Mouse (Mus musculus) left cerebral cortex, postnatal 25 days (tissue): ENCODE results near the gene Gpx2. TPM values are rescaled to one million over a fixed set of nuclear protein-coding genes. Genes with fewer than 3 reads are reported as not detected.
"Not testable (repeated sequence)": the region's sequence is repeated elsewhere in the genome, so short reads cannot be mapped to it uniquely, and the experiment has no call there.

Source experiments
- DNase-seq, 2 experiments: peaks; one replicate each; pipeline ENCODE4 v3.0.0; 2022; ENCODE audit warnings: low spot score in 2 of 2, mixed read lengths in 1 of 2
- intact Hi-C: fragments of 180-260 bp; cut with DNase I; formaldehyde crosslinking; loops from one replicate; pipeline ENCODE4 v1.15.1; 2025
- total RNA-seq, 2 experiments: library from RNA; stranded (reverse); gene quantifications; 2 replicates each; pipeline ENCODE4 v1.2.3; 2021

Gpx2 gene
- total RNA-seq, 2 experiments from 2014 or later: 0.14 TPM

DNA sequence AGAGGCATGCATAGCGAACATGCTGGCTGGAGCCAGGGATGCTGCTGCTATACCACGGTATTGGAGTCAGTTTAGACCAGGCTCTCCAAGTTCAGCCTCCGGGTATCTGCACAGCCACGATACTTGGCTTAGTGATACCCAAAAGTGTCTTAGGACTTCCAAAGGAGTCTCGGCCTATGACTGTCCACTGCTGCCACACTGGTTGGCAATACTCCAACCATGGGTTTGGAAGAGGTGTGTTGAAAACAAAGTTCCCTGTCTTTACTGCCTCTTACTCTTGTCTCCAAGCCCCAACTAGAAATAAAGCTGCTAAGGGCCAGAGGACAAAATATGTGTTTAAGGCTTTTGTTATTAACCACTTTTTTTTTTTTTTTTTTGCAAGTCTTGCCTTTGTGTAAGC is 15.1 kb upstream of the Gpx2 start:
- intact Hi-C loops: no loop called here
- no peak for DNase-seq

DNA sequence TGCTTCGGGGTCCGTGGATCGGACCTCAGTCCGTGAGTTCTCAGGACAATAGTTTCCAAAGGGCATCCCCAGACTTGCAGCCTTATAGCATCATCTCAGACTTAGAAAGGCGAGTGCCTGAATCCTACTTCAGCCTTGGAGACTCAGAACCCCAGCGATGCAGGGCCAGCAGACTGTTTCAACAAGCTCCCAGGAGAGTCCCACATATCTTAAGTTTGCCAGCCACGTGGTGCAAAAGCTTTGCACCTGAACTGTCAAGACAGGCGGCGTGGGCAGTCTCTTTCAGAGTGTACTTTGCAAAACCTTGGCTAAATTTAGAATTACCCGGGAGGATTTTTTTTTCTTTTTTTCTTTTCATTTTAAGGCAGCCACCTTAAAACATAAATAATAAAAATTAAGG is 12.4 kb upstream of the Gpx2 start:
- intact Hi-C loops: no loop called here

DNA sequence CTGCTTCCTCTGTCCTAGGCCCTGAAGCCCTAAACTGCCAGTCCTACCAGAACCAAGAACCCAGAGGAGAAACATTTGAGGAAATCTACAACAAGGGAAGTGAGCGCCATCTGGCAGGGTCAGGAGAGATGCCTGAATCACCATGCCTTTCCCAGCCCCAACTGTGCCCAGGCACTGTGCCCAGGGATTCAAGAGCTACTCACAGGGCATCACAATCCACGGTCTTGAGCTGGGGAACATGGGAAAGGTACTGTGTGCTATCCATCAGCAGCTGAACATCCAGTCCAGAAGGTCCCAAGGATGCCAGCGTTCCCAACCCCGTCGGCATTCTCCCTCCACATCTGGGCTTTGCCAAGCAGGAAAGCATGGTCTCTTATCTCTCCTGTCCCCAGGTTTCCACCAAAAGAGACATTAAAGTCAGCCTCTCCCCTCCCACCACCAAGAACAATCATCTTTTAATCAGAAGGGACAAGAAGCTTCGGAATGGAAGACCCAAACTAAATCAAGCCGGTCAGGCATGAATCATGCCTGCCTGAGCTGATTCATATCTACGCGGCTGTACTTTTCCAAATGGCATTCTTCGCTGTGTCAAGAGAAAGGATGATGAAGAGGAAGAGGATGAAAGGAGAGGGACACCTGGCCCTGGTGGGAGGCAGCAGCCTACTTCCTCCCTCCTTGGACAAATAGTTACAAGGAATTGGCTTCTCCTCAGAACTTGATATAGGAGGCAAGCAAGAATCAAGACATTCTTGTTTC is 9.9 kb upstream of the Gpx2 start:
- peak in 1 of 2 experiments; percentile 69 for DNase-seq
- intact Hi-C loops: no loop called here

More for the DNA sequence above, 12.4 kb upstream of the Gpx2 start:
- DNase-seq: peak; percentile 58 to 83

DNA sequence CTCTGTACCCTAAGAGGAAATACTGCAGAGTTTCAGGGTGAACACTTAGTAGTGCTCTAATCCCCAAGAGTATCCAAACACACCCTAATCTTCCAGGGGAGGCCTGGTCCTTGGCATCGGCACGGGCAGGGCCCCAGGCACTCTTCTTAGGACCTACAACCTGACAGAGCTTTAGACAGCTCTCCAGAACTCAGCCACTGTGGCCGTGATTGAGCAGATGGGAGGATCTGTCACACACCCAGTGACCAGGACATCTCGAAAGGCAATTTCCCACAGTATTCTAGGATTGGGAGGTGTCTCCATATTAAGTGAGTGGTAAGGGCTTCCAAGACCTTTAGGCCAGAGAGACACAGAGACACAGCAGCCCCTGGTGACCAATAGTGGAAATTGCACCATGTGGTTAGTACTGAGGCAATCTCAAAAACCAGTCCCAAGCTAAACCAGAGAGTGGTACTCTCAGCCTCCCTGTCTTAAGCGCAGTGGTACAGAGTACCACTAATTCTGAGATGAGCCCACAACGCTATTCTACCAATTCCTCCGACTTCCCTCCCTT is 8.4 kb upstream of the Gpx2 start:
- intact Hi-C loops: loop anchor here (2.0 kb wide), 1 partner anchor 17 kb away; no protein-coding TSS in a partner anchor
- DNase-seq: peak; percentile 50 to 68

DNA sequence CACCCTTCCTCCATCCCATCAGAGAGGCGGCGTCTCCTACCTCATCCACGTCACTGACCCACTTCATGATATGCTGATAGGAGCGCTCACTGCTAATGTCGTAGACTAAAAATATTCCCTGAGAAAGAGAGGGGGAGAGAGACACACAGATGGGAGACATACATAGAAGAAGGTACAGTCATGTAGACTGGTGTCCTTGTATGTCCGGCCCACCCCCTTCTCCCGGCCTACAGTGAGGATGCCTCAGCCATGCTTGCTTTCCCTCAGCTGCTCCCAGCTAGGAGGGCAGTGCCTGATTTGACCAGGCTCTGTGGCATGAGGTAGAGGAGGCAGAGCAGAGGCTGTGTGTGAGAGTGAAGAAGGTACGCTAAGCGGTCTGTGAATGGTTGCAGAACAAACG is 7.7 kb upstream of the Gpx2 start:
- intact Hi-C loops: loop anchor here (2.0 kb wide), 1 partner anchor 18 kb away; no protein-coding TSS in a partner anchor
- DNase-seq: peak in 1 of 2 experiments; percentile 90

DNA sequence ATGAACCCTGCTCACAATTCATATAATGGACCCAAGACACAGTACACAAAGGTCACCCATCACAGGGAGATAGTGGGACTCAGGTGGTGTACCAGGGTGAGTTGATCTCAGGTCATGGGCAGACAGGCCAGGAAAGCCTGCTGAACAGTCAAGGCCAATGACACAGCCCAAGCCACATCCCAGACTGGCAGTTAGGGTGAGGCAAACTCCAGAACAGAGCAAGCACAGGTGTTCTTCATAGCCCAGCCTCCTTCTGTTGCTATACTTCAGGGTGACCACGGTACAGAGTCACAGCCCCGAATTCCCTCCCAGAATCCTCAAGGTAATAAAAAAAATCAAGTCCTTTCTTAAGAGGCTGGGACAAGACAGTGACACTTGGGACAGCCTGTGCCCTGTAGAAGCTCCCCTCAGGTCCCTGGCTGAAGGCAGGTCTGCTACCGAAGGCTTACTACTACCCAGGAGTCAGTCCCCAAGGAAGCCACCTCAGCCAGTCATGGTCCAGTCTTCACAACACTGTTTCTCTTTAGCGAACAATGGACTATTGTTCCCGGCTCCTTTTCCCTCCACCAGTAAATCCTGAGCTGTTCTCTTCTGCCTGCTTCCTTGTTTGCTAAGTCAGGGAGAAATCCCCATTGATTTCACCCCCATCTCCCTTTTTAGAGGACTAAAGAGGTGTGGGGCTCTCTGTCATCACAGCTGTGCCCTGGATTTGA is 2.8 kb upstream of the Gpx2 start:
- intact Hi-C loops: no loop called here
- DNase-seq: no peak

DNA sequence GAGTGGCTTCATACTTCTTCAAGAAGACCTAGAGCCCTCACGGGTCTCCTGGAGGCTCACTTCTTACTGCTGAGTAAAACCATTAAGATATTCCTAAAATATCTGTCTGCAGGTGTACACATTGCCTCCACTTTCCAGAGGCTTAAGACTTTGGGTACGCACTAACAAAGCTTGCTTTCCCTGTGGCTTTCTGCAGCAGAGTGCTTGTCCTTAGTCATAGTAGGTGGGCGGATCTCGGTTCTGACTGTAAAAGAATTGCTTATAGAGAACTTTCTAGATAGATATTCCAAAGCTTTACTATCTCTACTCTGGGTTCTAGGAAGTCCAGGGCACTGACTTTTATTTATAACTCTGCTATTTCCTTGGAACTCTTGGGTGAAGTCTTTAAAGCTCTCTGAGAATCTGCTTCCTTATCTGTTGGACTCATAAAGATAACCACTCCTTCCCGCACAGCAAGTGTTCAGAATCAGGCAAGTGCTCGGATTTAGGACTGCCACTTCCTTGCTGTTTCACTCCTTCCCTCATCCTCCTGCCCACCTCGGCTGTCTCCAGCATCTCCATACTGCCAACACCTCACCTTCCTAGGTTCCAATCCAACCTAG is 1.7 kb upstream of the Gpx2 start:
- DNase-seq: peak in 1 of 2 experiments; percentile 75
- intact Hi-C loops: no loop called here

DNA sequence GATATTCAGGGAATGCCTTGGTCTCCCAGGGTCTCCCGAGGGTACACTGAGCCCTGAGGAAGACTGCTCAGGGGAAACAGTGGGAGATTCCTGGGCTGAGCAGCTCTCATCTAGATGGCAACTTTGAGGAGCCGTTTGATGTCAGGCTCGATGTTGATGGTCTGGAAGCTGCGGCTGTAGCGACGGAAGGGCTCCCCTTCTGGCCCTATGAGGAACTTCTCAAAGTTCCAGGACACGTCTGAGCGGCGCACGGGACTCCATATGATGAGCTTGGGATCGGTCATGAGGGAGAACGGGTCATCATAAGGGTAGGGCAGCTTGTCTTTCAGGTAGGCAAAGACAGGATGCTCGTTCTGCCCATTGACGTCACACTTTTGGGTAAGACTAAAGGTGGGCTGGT is 2.8 kb downstream of the Gpx2 start:
- DNase-seq, intact Hi-C loops: not testable (repeated sequence)

DNA sequence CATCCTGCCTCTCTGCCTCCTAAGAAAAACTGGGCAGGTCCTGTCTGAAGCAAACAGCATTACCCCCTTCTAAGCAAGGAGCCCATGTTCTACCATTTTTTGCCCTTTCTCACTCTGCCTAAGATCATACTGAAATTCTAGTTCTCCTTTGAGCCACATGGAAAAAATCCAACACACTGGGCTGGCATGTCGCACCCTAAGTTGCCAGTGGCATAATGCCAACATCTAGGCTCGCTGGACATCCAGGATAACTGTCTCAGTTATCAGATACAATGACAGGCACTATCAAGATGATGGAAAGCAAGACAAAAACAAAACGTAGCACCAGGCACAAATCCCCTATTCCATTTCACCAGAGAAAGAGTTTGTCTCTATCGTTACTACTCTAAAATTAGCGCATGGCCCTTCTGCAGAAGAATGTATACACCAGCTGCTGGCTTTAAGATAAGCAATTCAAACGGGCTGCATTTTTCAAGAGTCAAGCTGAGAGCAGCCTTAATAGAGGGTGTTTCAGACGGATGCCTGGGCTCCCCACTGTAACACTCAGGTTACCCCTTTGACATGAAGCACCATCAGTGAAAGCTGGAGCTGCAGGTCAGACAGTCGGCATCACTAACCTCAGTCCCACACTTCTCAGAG is 4.8 kb downstream of the Gpx2 start:
- intact Hi-C loops: no loop called here
- peak in 1 of 2 experiments; percentile 51 for DNase-seq

DNA sequence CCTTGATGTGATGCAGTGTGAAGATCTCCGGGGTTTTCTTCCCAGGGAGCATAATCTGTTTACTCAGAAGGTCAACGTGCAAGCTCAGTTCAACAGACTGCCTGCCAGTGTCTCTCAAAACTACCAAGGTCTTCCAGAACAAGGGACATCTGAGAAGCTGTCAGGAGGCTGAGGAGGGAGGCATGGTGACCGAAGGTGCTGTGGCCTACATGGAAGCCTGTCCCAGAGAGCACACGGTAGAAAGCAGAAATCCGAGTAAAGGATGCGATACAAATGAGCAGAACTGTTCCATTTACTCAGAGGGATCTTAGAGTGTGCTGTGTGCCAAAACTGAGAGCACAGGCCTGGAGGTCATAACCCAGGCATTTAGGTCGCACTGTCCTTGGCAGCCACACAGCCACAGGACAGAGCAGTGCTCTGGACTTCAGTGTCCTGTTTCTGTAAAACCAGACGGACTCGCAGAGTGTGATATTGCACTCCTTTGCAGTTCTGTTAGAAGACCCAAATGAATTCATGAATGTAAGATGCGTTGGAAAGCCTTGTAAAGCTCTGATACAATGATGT is 11.2 kb downstream of the Gpx2 start:
- no peak for DNase-seq
- intact Hi-C loops: no loop called here

DNA sequence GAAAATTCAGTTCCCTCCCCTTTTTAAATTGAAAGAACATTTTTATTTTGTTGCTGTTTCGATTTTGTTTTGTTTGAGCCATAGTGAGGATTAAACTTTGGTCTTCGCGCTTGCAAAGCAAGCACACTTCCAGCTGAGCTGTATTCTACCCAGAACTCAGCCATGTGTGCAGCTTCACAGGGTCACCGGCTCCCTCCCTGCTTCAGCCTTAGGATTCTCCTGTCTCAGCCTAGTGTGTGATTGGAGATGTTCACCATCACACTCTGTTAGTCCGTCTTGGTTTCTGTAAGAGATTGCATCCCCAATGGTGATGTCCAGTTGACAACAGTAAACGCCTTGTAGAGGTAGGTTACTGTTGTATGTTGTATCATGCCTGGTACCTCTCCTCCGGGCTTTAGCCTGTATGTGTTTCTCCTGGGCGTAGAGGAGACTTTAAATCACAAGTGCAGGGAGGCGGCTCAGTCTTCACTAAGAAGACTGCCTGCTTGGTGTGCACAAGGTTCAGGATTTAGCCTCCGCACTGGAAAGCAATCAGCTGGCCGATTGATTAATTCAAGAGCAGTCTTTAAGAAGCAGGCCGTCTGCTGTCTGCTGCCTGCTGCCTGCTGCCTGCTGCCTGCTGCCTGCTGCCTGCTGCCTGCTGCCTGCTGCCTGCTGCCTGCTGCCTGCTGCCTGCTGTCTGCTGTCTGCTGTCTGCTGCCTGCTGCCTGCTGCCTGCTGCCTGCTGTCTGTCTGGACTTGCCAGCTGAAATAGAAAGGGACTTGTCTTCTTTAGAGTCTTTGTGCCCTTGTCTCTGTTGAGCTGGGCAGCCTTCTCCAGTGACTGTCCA is 14.5 kb downstream of the Gpx2 start:
- no peak for DNase-seq
- intact Hi-C loops: no loop called here

DNA sequence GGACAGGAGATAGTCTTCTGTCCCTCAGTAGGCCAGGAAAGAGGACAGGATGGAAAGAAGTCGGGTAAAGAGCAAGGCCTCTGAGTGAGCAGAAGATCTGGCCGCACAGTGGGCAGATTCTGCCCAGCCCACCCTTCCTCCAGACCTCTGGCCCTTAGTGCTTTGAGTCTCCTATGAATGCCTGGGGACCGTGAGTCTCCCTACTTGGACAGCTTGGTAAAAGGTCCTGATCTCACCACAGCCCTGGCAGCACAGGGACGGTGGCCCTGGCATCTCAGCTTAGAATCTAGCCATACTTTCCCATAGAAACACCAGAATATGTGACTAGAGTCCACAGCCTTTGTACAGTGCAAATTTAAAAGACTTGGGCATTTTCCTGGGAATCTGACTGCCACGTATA is 15.4 kb downstream of the Gpx2 start:
- DNase-seq: no peak
- intact Hi-C loops: no loop called here

DNA sequence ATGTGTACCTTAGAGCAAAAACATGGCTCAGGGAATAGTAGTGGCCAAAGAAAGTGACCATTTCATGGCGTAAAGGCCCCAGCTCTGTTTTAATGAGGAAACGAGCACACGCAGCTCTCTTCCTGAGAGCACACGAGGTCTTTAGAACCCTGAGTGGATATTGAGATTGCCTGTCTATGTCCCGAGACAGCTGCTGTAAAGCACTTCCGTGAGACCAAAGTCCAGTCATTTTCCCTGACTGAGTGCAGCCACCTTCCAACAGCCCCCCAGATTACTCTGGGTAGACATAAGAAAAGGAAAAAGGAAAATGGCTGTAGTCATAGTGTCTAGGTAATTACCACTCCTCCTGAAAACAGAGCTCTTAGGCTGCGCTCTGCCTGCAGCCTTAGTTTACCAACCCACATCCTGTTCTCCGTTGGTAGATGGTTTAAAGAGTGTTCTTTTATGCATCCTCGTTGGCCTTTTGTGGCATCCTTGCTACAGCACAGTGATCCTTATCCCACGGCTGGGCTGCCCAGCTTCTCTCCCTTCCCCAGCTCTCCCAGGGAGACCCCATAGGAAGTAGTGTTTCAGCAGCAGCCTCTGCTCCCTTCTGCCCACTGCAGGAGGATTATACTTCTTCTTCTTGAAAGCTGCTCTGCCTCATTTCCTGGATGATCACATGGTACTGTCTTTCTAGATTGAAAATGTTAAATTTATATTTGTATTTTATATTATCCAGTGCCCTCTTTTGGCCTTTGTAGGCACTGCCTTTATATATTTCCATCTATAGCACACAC is 16.9 kb downstream of the Gpx2 start:
- DNase-seq: no peak
- intact Hi-C loops: no loop called here

DNA sequence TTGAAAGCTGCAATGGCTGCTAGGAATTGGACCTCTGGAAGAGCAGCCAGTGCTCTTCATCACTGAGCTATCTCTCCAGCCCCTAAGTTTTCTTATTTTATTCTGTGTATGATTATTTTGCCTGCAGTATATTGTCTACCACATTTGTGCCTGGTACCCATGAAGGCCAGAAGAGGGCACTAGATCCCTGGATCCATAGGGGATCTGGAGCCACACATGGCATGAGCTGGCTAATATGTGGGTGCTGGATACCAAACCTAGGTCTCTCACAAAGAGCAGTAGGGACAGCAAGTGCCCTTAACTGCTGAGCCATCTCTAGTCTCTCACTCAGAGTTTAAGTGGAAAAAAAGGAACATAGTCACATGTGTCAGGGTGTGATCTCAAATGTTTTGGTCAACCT is 17.5 kb downstream of the Gpx2 start:
- DNase-seq: no peak
- intact Hi-C loops: no loop called here

DNA sequence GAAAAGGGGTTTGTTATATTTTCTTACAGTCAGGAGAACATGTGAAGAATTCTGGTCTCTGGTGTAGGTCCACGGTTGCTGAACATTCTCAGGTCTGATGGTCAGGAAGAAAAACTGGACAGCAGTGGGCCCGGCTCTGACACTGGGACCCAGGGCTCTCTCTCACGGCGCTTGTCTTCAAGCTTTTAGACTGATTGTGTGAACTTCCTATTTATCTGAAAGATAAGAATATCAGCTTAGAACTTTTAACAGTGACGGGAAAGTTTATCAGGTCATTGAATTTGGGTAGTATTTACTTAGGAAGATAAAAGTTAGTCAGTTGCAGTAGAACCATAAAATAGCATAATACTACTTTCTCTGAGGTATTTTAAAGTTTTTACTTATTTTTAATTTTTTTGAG is 18.5 kb downstream of the Gpx2 start:
- intact Hi-C loops: no loop called here
- DNase-seq: no peak

DNA sequence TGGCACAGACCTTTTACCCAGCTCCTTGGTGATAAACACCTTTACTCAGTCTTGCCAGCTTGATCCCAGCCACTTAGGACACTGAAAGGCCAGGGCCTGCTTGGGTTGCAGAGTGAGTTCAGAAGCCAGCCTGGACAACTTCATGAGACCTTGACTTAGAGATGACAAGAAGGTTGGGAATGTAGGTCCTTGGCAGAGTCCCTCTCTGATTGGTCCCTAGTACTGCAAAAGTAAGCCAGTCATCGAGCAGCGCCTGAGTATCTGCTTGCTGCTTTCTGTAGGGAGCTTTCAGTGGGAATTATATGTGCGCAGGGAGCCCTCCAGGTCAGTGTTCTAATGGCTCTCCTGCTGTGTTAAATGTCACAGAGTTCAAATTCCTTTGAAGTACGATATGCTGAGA is 20.2 kb downstream of the Gpx2 start:
- intact Hi-C loops: no loop called here
- DNase-seq: no peak

DNA sequence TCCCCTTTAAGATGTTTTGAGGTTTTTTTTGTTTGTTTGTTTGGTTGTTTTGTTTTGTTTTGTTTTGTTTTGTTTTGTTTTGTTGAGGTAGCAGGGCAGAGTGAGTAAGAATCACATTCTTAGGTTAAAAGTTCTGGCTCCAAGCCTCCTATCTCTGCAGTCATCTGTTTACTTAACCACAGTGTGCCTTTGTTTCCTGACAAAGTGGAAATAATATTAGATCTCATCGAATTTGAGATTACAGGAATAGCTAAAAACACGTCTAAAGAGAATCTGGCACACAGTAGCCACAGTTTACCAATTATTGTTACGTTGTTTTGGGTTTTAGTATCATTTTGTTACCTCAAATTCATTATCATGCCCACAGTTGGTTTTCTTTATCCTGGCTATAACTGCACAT is 20.7 kb downstream of the Gpx2 start:
- intact Hi-C loops: no loop called here
- no peak for DNase-seq

DNA sequence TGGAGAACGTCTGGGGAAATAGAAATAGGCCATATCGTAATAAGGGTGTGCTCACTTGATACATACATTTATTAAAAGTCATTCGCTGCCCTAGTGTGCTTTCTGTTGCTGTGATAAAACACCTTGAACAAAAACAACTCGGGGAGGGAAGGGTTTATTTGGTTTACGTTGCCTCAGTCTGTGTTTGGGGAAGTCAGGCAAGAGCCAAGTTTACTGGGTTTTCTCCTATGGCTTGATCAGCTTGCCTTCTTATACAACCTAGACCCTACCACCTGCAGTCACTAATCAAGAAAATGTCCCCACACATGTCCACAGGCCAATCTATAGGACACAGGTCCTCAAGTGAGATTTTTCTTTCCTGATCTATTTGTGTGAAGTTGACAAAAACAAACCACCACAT is 23.8 kb downstream of the Gpx2 start:
- no peak for DNase-seq
- intact Hi-C loops: no loop called here
